Mouse (Mus musculus) spleen, adult 12 weeks (tissue): ENCODE measurements around the gene Fam131c.

Experiments
- DNase-seq: peaks from one replicate; pipeline ENCODE4 v3.0.0; 2022; ENCODE audit warnings: low spot score

Fam131c gene

DNA sequence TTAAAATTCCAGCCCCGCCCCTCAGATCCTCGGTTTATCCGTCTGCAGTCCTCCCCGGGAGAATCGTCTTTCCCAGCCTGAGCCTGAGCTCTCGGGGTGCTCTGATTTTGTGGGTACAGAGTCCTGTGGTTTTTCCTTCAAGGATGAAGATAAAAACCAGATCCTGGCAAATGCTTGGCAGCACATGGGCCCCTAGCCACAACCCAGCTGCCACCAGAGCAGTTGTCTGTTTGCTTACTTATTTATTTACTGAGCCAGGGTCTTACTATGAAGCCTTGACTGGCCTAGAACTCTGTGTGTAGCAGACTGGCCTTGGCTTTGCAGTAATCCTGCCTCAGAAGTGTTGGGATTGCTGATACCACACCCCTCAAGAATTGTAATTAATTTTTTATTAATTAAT is 8.8 kb upstream of the Fam131c start:
- DNase-seq = no peak

DNA sequence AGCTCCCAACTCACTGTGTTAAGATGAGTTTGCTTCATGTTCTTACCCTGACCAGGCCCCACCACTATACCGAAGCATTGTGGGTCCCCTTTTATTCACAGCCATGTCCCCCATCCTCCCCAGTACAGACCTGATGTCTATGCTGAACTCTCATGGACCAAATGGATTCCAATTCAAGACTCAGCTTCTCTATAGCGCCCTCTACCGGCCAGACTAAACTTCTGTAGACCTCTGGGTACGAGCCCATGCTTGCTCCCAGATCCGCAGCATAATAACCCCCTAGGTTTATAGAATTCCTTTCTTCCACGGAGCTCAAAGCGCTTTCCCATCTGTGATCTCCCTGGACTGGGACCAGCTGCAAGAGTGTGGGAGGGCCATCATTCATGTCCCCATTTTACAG is 7.2 kb upstream of the Fam131c start:
- DNase-seq = peak; percentile 21

DNA sequence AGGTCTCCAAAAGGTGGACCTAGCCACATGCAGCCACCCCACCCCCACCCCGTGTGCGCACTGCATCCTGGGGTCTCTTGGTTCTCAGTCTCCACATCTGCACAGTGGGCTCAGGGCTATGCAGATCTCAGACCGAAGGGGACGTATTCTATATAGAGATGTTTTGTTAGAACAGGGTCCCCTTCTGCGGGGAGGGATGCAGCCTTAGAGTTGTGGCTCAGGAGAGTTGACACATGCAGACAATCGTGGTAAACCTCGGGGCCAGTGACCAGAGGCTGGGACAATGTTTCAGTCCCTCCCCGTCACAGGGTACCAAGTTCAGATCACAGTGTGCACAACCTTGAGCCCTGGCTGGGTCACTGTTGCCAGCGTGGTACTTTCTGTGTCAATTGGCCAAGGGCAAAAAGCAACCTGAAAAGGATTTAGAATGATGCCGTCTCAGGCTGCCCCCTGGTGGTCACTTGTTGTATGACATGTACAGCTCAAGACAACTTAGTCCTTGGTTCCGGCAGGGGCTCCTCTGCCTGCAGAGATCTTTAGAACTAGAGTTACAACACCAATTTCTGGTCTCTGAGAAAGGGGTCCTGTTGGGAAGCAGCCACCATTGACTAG is 5.0 kb upstream of the Fam131c start:
- DNase-seq = peak; percentile 39

DNA sequence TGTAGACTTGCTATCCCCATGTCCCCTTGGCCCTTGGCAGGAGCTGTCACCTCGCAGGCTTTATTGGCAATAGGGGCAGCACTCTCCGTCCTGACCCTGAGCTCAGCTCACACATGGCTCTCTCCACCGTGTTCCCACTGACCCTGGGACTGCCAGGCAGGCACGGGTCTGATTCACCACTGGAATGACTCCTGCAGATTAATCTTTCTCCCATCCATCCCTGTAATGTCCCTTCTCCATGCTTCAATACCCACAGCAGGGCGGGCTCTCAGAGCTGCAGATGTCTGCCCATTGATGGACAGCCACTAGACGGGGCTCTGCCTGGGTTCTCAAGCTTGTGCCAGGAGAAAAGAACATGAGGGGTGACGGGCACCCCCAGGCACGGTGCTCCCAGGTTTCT is 2.9 kb upstream of the Fam131c start:
- no peak for DNase-seq

DNA sequence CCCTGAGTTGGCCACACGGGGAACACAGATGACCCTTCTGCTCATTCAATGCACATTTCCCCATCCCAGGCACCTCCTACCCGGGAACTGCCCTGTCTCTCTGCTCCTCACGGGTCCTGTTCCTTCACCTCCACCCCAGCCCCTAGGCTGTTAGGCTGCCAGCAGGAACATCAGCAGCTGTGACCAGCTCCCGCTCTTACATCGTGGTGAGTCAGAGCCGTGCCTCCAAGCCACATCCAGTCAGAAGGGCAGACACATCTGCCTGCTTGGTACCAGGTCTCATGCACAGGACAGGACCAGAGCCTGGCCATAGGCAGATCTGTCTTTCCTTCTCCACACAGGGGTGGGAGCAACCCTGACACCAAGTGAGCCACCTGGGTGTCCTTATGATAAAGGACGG is 2.1 kb upstream of the Fam131c start:
- DNase-seq = no peak

DNA sequence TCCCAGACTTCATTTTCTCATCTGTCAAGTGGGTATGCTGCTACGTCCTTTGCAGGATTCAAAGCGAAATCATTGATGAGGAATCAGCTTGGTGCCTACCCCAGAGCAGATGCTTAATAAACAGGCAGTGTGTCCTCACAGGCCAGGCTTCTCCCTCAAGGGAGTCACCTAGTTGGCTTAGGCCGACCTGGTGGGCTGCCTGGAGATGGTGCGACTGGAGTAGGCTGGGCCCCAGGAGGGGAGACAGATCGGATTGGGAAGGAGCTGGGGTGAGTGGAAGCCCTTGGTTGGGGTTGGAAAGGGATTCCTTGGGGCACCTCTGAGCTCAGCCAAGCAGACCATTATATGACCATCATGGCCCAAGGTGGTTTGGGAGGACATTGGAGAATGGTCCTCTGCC is 4.4 kb downstream of the Fam131c start:
- DNase-seq = no peak

DNA sequence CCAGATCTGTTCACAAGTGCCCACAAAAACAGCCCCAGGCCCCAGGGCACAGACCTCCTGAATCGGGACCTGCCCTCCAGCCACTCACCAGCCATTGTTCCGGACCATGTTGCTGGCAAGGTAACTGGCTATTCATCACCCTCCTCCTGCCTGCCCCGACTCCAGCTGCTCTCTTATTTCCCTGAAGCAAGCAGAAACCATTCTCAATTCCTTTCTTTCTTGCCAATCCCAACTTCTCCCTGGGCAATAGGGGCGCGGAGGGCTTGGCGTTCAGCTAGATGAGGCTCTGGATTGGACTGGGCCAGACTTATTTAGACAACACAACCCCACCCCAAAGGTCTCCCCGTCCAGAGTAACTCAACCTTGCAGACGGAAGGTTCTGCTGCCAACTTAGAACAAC is 11.7 kb downstream of the Fam131c start:
- DNase-seq = no peak

DNA sequence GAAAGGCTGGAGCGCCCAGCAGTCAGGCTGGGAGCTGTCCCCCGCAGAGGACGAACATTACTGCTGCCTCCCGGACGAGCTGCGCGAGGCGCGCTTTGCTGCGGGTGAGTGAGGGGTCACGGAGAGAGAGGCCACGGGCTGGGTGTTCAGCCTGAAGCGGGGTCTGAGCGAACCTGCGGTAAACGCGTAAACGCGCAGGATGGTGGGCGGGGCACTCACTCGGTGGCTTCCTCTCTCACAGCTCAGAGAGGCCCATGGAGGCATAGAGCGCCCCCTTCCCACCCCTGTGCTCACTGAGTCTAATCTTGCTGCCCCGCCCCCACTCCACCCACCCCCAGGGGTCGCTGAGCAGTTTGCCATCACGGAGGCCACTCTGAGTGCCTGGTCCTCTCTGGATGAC is 14.4 kb downstream of the Fam131c start:
- DNase-seq = no peak

DNA sequence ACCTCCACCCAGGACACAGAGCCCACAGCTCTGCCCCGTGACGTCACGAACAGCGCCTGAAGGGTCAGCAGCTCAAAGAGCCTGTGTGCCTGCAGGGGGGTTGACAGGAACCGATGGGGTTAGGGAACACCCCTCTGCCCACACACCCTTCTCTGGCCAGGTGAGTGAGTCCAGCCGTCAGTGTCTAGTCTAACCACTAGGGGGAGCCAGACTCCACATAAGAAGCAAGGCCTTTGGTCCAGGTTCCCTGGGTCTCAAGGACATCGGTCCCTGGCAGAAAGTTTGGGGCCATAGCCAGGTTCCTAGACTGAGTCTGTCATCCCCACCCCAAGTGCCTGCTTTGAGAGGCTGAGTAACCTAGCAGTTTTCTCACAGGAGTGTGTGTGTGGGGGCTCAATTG is 17.3 kb downstream of the Fam131c start:
- DNase-seq = peak; percentile 23

DNA sequence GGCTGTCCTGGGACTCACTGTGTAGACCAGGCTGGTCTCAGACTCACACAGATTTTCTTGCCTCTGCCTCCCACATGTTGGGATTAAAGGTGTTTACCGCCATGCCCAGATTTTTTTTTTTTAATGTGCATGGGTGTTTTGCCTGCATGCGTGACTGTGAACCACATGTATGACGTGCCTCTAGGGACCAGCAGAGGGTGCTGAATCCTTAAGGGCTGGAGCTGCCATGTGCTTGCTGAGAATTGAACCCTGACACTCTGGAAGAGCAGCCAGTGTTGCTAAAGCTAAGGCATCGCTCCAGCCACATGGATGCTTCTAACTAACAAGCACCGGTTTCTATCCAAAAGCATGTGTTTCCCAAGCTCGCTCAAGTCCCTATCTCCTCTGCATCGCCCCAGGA is 18.1 kb downstream of the Fam131c start:
- no peak for DNase-seq

DNA sequence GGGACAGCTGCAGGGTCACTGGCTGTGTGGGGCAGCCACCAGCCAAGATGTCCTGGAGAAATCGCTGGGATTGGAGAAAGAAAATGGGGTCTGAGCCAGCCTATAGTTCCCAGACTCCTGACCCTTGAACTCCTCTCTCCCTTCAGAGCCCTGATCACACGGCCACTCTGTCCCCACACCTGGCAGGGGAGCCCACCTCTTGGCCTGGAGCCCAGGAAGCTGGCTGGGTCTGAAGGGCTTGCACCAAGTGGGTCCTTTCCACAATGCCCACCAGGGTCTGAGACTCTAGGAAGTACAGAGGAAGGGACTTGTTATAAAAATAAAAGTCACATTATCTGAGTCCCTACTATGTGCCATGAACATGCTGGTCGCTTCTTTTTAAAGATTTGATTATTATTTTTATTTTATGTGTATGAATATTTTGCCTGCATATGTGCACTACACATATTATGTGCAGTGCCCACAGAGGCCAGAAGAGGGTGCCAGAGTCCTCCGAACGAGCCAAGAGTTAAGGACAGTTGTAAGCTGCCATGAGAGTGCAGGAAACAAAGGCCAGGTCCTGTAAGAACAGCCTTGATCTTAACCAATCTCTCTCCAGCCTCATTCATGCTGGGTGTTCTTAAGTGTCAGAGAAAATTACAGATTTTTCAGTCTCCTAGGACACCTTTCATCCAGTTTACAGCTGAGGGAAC is 19.2 kb downstream of the Fam131c start:
- DNase-seq = peak; percentile 63

DNA sequence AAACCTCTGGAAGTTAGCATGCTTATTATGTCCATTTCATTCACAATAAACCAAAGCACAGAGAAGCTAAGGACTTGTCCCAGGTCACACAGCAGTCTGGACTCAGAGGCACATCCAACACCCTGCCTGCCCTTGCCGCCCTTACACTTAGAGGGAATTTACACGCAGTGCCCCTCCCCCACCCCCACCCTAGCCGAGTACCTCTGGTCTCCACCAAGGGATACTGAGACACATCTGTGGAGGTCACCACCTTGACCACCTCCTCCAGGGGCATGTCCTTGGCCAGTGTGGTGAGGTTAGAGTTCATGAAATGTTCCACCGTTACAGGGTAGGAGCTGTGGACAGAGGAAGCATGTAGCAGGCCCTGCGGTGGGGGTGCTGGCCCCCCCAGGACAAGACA is 19.9 kb downstream of the Fam131c start:
- DNase-seq = no peak

DNA sequence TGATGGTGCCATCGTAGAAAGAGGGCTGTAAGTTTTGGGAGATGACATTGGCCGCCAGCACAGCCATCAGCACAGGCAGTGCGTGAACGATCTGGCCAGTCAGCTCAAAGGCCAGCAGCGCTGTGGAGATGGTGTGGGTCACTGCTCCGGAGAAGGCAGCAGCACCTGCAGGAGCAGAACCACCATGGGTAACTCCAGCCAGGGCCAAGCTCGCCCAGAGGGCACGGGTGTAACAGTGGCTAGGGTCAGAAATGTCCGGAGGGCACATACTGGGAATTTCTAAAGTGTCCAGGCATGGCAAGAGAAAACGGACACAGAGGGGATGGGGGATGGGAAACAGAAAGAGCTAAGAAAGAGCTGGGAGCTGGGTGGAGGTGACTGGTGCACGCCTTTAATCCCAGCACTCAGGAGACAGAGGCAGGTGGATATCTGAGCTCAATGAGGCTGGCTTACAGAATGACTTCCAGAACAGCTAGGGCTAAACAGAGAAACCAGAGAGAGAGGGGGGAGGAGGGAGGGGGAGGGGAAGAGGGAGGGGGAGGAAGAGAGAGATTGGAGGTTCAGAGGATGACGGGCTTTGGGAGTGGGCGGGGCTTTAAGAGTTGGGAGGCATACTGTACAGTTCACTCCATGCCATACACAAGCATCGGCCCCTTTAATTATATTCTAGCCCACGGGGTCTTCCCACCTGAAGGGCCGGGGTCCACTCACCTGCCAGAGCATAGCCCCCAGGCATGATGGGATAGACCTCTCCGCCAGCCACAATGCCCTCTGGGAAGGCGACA is 21.5 kb downstream of the Fam131c start:
- DNase-seq = no peak

DNA sequence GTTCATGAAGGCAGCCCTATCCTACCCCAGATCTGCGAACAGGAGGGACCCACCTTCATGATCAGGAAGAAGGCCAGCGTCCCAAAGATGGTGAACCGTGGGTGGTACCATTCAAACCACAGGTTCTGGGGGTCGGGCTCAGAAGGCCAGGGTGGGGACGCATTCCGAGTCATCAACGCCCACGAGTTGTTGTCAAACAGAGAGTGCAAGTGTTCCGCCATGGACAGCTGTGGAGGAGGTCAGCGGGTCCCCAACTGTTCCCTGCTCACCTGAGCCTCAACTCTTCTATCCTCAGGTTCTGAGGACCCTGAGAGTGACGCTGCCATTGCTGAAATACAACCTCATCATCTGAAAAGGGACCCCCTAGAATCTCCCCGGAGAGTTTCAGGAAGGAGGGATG is 23.3 kb downstream of the Fam131c start:
- DNase-seq = no peak

DNA sequence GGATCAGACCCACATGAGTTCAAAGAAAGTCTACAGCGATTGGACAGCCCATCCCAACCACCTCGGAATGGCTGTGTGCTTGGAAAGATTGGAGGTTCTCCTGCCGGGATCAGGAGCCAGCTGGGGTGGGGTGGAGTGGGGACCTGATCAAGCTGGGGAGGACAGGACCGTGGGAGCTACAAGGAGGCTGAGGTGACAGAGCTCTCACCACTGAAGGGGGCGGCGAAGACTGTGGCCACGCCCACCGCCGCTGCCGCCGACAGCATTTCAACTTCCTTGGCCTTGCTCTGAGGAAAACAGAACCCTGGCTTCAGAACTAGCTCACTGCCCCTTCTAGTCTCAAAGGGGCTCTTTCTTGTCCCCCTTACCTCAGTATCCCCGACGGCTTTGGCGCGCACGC is 26.7 kb downstream of the Fam131c start:
- DNase-seq = no peak

DNA sequence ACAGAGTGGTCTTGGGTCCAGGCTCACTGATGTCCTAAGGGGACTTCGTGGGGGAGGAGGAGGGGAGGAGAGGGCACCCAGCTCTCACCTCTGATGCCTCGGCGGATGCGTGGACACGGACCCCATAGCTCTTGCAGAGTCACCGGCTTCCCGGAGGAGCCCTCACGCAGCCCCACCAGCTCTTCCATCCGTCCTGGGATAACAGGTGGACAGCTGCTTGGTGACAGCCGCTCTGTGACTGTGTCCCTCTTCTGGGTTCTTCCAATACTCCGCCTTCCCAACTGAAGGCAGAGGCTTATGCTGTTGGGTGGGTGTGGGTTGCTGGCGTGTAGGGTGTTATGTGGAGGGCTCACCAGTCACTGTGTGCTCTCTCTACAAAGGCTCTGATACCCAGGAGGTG is 29.8 kb downstream of the Fam131c start:
- no peak for DNase-seq

DNA sequence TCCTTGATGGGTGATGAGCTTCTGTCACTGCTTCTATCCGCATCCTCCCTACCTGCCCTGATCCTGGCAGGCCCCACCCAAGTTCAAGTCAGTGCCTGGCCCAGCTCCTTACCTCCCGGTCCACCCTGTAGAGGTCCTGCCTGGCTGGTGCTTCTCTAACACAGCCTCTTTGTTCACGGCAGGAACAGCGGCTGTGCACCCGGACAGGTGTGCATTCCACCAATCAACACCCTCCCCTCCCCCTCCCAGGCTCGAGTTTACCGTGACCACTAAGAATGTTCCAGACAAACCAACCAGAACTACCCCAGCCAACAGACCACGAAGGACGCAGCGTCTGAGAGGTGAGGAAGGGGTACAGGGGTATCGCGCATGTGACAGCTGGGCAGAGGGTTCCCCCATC is 30.5 kb downstream of the Fam131c start, which contains the start of gene Clcnka:
Gene Clcnka, minus strand, starts transcription at position 180 of the 400 bp plus-strand sequence.
- no peak for DNase-seq

DNA sequence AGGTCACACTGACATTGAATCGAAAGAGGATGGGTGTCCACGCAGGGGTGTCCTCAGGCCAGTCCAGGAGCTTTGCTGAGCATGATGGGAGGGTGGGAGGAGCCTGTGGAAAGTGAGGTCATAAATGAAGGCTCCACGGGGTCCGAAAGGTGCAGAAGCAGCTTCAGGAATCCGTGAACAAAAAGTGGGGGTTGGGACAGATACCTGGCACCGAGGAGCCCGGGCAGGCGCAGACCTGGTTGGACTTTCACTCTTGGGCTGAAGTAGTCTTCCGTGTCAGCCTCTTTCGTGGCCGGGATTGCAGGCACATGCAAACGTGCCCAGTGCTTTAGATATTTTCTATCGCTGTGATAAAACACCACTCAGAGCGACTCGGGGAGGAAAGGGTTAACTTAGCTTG is 32.2 kb downstream of the Fam131c start:
- DNase-seq = no peak

DNA sequence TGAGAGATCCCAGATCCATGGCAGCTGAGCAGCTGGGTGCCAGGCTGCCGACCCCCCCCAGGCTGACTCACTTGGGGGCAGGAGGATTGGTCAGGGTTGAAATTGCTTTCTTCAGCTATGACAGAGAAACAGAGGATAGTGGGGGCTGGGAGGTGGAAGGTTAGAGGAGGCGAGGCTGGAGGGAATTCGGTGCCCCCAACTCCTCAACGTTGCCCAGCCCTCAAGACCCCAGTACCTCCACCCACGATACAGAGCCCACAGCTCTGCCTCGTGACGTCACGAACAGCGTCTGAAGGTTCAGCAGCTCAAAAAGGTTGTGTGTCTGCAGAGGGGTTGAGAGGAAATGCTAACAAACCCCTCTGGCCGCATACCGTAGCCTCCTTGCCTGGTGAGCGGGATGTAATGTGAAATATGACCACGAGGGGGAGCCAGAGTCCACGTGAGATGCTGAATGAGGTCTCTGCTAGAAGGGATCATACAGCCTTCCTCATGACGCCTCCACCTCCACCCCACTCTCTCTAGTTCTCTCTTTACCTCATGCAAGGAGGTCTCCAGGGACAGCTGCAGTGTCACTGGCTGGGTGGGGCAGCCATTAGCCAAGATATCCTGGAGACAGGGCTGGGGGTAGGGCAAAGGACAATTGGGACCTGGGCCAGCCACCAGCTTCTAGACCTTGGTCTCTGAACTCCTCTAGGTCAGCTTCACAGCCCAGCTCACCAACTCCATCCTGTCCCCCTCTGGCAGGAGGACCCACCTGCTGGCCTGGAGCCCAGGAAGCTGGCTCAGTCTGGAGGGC is 36.7 kb downstream of the Fam131c start:
- peak; percentile 69 for DNase-seq

DNA sequence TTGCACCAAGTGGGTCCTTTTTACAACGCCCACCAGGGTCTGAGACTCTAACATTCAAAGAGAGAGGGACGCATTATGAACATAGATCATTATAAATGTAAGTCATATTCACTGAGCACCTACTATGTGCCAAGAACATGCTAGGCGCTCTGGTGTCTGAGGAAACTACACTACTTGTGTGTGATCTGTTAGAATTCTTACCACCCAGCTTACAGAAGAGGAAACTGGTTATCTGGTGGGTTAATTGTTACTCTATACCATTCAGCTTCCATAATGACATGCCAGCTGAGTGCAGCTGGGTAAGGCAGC is 37.2 kb downstream of the Fam131c start:
- DNase-seq = no peak

DNA sequence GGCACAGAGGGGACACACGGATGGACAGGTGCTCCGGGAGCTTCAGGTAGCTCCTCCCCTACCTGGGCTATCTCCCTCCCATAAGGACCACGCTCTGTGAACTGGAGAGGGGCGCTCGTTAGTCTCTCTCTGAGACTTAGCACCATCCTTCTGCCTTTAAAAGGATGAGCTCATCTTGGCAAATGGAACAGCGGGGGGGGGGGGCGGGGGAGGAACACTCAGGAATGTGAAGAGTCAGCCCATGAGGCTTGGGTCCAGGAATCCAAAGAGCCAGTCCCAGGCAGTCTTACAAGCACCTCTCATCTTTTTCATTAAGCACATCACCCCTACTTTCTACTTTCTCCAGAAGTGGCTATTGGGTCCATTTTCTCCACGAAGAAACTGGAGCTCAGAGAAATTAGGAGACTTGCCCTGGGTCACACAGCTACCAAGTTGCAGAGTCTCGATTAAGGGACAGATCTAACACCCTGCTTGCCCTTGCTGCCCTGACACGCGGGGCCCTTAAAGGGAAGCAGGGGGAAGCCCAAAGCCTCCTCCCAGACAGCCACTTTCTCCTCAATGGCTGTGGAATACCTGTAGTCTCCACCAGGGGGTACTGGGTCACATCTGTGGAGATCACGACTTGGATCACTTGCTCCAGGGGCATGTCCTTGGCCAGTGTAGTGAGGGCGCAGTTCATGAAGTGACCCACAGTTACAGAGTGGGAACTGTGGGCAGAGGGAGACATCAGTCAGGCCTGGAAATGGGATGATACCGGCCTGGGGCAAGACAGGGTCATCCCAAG is 38.7 kb downstream of the Fam131c start:
- no peak for DNase-seq

DNA sequence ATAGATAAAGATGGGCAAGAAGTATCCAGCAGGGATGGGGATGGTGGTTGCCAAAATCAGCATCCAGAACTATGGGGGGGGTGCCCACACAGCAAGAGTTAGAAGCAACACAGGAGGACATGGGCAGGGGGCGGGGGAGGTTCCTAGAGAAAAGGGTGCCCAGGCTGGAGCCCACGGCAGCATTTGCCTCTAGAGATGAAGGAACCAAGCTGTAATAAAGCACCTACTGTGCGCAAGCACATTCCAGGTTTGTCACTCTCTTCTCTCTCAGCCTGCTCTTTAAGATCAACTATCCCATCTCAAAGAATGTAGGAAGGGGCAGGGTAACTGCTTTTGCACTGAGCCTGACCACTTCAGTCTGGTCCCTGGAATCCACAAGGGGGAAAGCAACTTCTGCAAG is 40.6 kb downstream of the Fam131c start:
- DNase-seq = no peak
